Mouse (Mus musculus): ENCODE results near the gene Kmt2d. TPM values are rescaled to one million over a fixed set of nuclear protein-coding genes. Genes with fewer than 3 reads are reported as not detected.

Gene Kmt2d
- polyA plus RNA-seq, 1 experiment = 37.5 TPM

DNA sequence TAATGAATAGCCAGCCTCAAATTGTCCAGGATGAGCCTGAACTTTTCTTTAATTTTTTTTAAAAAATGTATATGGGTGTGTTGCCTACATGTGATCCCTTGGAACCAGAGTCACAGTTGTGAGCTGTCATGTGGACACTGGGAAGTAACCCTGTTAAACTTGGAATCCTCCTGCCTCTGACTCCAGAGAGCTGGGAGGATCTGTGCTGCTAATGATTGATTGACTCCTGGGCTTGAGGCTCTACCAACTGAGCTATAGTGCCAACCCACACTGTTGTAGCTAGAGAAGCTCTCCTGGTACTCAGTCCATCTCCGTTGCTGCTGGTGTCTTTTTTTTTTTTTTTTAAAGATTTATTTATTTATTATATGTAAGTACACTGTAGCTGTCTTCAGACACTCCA, 13.1 kb upstream of the Kmt2d start:
- DNase-seq (ENCODE audit: low read depth) = no peak
- no peak for TF ChIP-seq CTCF (IDR thresholded peaks at IDR 0.05; ENCODE audit: borderline replicate concordance, extremely low read depth, insufficient read depth, insufficient read length)
- TF ChIP-seq POLR2A (IDR thresholded peaks at IDR 0.05; ENCODE audit: borderline replicate concordance, extremely low read depth, insufficient read depth, insufficient read length, poor library complexity, severe bottlenecking) = no peak

DNA sequence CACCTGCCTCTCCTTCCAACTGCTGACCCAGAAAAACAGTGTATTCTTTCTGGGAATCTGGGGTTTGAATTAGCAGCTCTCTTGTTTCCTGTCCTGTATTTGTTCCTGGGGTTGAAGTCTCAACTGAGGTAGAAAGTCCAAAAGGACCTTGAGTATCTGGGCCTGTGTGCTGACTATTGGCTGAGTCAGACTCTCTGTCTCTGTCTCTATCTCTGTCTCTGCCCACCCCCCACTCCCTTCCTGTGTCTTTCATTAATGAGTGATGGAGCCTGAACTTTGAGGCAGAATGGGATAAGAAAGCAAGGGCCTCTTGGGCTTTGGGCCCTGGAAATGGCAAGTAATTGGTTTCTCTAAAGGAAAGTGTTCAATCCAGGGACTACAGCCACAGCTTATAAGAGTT, 12.7 kb upstream of the Kmt2d start:
- TF ChIP-seq CTCF (IDR thresholded peaks at IDR 0.05; ENCODE audit: borderline replicate concordance, extremely low read depth, insufficient read depth, insufficient read length) (no peak), POLR2A (IDR thresholded peaks at IDR 0.05; ENCODE audit: borderline replicate concordance, extremely low read depth, insufficient read depth, insufficient read length, poor library complexity, severe bottlenecking) (no peak)

DNA sequence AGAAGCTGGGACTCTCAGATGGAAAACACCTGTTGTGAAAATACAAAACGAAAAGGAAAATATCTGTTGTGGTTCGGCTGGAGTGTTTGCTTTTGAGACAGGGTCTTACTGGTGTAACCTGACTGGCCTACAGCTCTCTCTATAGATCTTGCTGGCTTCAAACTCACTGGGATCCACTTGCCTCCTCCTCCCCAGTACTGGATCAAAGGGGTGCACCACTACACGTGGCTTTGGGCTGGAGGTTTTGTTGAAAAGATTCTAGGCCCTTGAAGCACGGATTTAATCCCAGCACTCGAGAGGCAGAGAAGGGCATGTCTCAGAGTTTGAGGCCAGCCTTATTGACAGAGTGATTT, 10.6 kb upstream of the Kmt2d start:
- no peak for DNase-seq (ENCODE audit: low read depth)
- TF ChIP-seq CTCF (IDR thresholded peaks at IDR 0.05; ENCODE audit: borderline replicate concordance, extremely low read depth, insufficient read depth, insufficient read length) (no peak), POLR2A (IDR thresholded peaks at IDR 0.05; ENCODE audit: borderline replicate concordance, extremely low read depth, insufficient read depth, insufficient read length, poor library complexity, severe bottlenecking) (no peak)

More for the DNA sequence above, 12.7 kb upstream of the Kmt2d start:
- no peak for DNase-seq (ENCODE audit: low read depth)

DNA sequence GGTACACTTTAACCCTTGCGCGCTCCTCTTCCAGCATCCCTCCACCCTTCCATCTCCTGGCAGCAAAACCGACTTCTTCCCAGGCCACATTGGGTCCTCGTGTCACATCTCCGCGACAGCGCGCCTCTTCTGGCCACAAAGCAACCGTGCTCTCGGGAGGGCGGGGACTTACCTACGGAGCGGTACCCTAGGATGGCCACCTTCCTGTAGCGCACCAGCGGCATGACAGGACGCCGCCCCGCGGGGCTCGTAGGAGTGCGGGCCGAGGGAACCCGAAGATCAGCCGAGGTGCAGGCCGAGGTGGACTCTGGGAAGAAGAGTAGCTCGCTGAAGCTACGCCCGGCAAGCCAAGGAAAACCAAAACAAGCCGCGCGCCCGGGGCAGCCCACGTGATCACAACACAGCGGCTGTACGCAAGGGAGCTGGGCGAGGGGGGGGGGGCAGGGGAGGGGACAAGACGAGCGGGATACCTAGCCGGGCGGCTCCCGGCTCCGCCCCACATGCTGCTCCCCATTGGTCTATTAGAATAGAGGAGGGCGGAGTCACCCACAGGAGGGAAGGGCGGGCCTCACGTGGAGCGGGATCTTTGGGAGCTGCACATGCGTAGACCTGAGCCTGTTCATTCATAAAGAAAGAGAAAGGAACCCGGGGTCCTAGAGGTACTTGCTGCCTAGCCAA, 10.1 kb upstream of the Kmt2d start:
- peak; percentile 99 for DNase-seq (ENCODE audit: low read depth)
- TF ChIP-seq CTCF (IDR thresholded peaks at IDR 0.05; ENCODE audit: borderline replicate concordance, extremely low read depth, insufficient read depth, insufficient read length) (peak; percentile 0; the same call in 1 of the 2 replicates), POLR2A (IDR thresholded peaks at IDR 0.05; ENCODE audit: borderline replicate concordance, extremely low read depth, insufficient read depth, insufficient read length, poor library complexity, severe bottlenecking) (0 out of 2 replicates have a peak, but pooled peaks have one; percentile 4)

DNA sequence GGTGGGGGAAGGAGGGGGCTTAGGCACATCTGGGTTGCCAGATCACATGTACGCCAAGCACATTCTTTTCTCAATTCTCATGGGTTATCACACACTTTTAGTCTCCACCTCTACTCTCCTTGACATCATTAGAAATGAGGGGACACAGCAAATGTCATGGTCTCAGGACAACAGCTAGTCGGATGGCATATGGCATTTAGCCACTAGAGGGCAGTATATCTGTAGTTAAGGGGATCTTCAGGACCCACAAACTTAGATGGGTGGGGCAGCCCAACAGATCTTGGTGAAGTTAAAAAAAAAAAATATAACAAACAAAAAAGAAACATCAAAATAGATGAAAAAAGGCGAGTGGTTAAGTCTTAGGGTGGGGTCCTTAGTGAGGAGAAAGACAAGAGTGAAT, 6.3 kb upstream of the Kmt2d start:
- peak; percentile 83 for DNase-seq (ENCODE audit: low read depth)
- peak; percentile 76; the same call in 1 of the 2 replicates for TF ChIP-seq CTCF (IDR thresholded peaks at IDR 0.05; ENCODE audit: borderline replicate concordance, extremely low read depth, insufficient read depth, insufficient read length)
- TF ChIP-seq POLR2A (IDR thresholded peaks at IDR 0.05; ENCODE audit: borderline replicate concordance, extremely low read depth, insufficient read depth, insufficient read length, poor library complexity, severe bottlenecking) = no peak

DNA sequence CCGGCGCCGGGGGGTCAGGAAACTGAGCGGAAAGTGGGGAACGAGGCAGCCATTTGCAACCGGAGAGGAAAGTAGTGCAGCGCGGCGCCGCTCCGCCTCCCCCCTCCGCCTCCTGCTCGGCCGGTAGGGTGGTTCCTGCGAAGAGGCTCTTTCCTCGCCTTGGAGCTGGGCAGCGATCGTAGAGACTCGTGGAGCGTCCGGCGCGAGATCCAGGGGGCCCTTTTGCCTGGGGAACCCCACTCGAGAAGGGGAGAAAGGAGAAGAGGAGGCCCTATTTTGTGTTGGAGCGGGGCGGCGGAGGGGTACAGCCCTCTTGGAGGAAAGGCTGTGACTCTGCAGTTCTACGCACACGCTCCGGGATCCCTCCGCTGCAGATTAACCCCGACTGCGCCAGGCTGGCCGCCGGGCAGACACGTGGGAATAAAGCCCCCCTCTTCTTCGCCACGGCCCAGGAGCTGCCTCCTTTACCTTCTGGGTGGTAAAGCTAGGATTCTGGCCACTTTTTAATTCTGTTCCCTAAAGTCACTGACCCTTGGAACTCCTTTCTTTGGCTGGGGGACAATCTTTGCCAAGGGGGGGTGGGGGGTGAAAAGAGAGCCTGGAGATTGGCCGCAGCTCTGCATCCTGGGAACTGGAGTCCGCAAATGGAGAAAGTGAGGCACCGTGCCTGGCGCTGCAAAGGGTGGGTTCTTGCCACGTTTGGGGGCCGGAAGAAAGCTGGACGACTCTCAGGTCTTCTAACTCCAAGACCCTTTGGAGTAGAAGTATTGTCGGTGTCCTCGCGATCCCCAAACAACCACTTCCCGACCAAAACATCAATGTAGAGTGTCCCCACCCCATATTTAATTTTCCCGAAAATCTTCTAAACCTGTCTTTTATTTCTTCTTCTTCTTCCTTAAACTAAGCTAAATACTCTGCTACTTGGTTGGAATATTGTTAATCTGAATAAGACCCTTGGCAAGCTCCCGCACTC, 1.2 kb upstream of the Kmt2d start:
- peak; percentile 99 for DNase-seq (ENCODE audit: low read depth)
- TF ChIP-seq POLR2A (IDR thresholded peaks at IDR 0.05; ENCODE audit: borderline replicate concordance, extremely low read depth, insufficient read depth, insufficient read length, poor library complexity, severe bottlenecking) = peak; percentile 21; the same call in 1 of the 2 replicates
- no peak for TF ChIP-seq CTCF (IDR thresholded peaks at IDR 0.05; ENCODE audit: borderline replicate concordance, extremely low read depth, insufficient read depth, insufficient read length)

DNA sequence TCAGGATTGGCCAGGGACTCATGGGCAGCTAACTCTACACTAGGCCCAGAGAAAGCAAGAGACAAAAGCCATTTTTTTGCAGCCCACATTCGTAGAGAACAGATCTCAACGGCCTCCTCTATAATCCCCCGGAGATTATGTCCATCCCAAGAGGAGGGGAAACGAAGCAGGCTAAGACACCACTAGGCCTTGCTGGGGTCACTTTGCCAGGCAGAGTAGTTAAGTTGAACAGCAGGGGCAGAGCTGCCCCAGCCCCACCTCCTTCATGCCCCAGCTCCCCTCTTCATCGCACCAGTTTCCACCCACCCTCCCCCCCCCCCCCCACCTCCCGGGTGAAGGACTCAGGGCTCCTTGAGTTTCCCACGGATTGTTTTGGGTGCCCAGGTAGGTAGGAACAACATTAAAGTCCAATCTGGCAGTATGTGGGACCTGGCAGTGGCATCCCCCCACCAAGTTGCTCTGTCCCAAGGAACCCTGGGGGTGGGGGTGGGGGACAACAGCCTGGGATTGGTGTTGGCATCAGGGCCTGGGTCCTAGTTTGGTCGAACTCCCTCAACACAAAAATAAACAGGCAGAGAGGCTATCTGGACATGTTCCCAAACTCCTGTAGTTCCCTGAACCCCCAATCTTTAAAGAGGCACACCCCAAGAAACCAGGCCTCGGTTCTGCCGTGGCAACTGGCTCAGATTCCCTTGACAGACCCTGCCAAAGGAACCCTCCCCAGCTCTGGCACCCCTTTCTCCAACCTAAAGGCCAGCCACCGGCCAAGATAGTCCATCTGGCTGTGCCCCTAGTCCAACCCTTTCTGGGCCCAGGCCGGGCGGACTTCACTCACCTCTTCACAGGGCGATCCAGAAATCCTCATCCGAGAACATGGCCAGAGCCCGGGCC, 580 bp downstream of the Kmt2d start:
- DNase-seq (ENCODE audit: low read depth) = no peak
- no peak for TF ChIP-seq CTCF (IDR thresholded peaks at IDR 0.05; ENCODE audit: borderline replicate concordance, extremely low read depth, insufficient read depth, insufficient read length)
- TF ChIP-seq POLR2A (IDR thresholded peaks at IDR 0.05; ENCODE audit: borderline replicate concordance, extremely low read depth, insufficient read depth, insufficient read length, poor library complexity, severe bottlenecking) = no peak

DNA sequence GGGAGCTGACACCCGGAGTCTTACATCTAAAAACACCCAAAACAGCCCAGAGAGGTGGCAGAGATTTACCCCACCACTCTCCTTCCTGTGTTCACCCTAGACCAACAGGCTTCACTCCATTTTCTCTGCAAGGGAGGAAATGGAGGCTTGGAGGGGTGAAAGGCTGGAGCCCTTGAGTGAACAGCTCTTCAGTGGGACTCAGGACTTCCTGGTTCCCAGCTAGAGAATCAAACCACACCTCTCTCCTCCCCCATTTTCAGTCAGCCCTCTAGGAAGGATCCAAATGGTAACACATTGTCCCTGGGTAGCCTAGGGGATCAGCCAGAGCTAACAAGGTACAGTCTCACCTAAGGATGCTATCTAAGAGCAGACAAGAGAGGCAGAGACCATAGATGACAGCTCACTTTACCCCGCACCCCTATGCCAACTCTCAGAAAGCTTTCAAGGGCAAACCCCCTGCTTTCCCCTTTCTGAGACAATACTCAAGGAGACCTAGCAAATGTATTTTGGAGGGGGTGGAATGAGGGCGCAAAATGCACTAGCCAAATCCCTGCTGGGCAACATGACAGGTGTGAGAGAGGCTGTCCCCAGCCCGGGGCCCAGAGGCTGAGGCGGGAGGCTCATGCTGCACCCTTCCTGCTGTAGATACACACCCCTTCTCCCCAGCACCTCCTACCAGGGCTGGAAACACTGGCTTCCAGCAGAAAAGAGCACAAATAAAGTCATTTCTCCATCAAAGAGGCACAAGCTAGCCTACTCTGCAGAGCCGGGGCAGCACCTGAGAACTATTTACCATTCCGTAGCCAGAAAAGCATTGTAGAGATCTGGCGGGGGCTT, 1.4 kb downstream of the Kmt2d start:
- TF ChIP-seq CTCF (IDR thresholded peaks at IDR 0.05; ENCODE audit: borderline replicate concordance, extremely low read depth, insufficient read depth, insufficient read length) = no peak
- TF ChIP-seq POLR2A (IDR thresholded peaks at IDR 0.05; ENCODE audit: borderline replicate concordance, extremely low read depth, insufficient read depth, insufficient read length, poor library complexity, severe bottlenecking) = no peak
- DNase-seq (ENCODE audit: low read depth) = no peak

DNA sequence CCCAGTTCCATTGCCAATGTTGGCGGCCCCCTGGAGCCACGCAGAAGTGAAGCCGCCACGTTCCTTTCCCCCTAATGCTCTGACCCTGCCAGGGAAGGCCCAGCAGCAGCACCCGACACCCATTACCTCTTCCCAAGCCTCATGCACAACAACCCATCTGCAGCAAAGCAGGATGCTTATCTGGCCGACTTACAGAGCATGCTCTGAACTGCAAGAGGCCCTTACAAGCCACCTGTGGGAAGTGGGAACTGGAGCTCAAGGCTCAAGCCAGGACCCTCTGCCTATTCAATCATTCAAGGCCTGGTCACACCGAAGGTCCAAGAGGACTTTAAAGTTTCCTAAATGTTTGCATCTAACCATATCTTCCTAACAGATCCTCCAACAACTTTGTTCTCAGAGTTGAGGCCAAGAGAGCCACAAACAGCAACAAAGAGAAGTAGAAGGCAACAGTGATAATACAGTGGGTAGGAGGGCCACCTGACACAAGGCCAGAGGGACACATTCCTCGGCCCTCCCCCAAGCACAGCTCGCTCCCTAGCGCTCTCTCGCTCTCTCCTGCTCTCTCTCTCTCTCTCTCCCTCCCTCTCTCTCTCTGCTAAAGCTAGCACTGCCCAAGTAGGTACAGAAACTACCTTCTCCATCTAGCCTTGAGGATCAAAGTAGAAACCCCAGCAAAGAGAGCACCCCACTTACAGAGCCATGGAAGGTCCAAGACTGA, 2.5 kb downstream of the Kmt2d start:
- DNase-seq (ENCODE audit: low read depth) = no peak

More for the DNA sequence above, 2.5 kb downstream of the Kmt2d start:
- TF ChIP-seq POLR2A (IDR thresholded peaks at IDR 0.05; ENCODE audit: borderline replicate concordance, extremely low read depth, insufficient read depth, insufficient read length, poor library complexity, severe bottlenecking) (no peak), CTCF (IDR thresholded peaks at IDR 0.05; ENCODE audit: borderline replicate concordance, extremely low read depth, insufficient read depth, insufficient read length) (no peak)

Data from brain, embryonic 14.5 days (tissue).